ENCODE assay signal across 10 mouse cellular contexts in genomic region chr14:46989694-46990093, GRCm38 (mm10).
DNase-seq lines count a peak whose midpoint lies in the region; ATAC-seq and TF ChIP-seq lines count a peak whose summit lies in the region.
"Had no signal": no experiment of that assay in that cellular context is flagged by ENCODE, and none has a peak within 500 bp of the region (broad histone marks: within the 10 kb centered on the region; RNA-seq: fewer than 3 reads in every experiment).

No protein-coding gene starts in this region.

- TF ChIP-seq RAD21 in CH12.LX (IDR thresholded peaks at IDR 0.05; ENCODE audit: low read depth, low read length), result no peak

- TF ChIP-seq CTCF in CH12.LX (conservative IDR thresholded peaks at IDR 0.05 in 1 of 2, IDR thresholded peaks at IDR 0.05 in 1 of 2; ENCODE audit: low read depth in 2 of 2, low read length in 2 of 2), result no peak
- no peak for TF ChIP-seq CTCF in intestine, postnatal 0 days (IDR thresholded peaks at IDR 0.05; ENCODE audit: low read depth)

- no peak overlapping the region for H3K9ac ChIP-seq in CH12.LX (ENCODE audit: insufficient read depth, low read depth)
- H3K9ac ChIP-seq in embryonic facial prominence, embryonic 14.5 days (ENCODE audit: low read depth, low read length), result no peak overlapping the region
- no peak overlapping the region for H3K9ac ChIP-seq in midbrain, embryonic 11.5 days (ENCODE audit: low read length)
- no peak overlapping the region for H3K9ac ChIP-seq in intestine, postnatal 0 days (ENCODE audit: low read depth, low read length)
- H3K9ac ChIP-seq: limb, embryonic 13.5 days had no signal

- WGBS in embryonic facial prominence, embryonic 14.5 days, result 35% methylated on average over 4 of the region's 4 CpGs
- 12% methylated on average over 4 of the region's 4 CpGs for WGBS in midbrain, embryonic 11.5 days
- 59% methylated on average over 4 of the region's 4 CpGs for WGBS in intestine, postnatal 0 days

- peak; percentile 74 for ATAC-seq in frontal cortex, adult (ENCODE audit: low TSS enrichment)
- ATAC-seq in embryonic facial prominence, embryonic 14.5 days (ENCODE audit: low read depth), result peak; percentile 82; the same call in 1 of the 2 replicates
- peak; percentile 91 for ATAC-seq in midbrain, embryonic 11.5 days (ENCODE audit: low FRiP score)
- no peak for ATAC-seq in intestine, postnatal 0 days

- no peak overlapping the region for H3K4me3 ChIP-seq in CH12.LX (replicated peaks in 1 of 3; ENCODE audit: low read depth in 2 of 3, low read length in 2 of 3, poor library complexity in 1 of 3)
- no peak overlapping the region for H3K4me3 ChIP-seq in embryonic facial prominence, embryonic 14.5 days (ENCODE audit: low read depth, low read length)
- no peak overlapping the region for H3K4me3 ChIP-seq in midbrain, embryonic 11.5 days (ENCODE audit: low read depth, low read length)
- H3K4me3 ChIP-seq in intestine, postnatal 0 days (ENCODE audit: low read depth, low read length), result no peak overlapping the region
- H3K4me3 ChIP-seq: limb, embryonic 13.5 days had no signal

- H3K4me2 ChIP-seq in CH12.LX (ENCODE audit: insufficient read depth, low read depth, poor library complexity, severe bottlenecking), result no peak overlapping the region
- H3K4me2 ChIP-seq in embryonic facial prominence, embryonic 14.5 days (ENCODE audit: low read depth, low read length), result no peak overlapping the region
- H3K4me2 ChIP-seq in midbrain, embryonic 11.5 days, result no peak overlapping the region; the same call in 1 of the 2 replicates
- H3K4me2 ChIP-seq in intestine, postnatal 0 days (replicated peaks; ENCODE audit: low read depth), result no peak overlapping the region
- H3K4me2 ChIP-seq: limb, embryonic 13.5 days had no signal

- TF ChIP-seq POLR2A in CH12.LX (IDR thresholded peaks at IDR 0.05; ENCODE audit: low read depth, low read length), result no peak

- no peaks in the 10 kb centered on the region for H3K79me2 ChIP-seq in CH12.LX (replicated peaks; ENCODE audit: control insufficient read depth, extremely low read depth, insufficient read depth, poor library complexity, severe bottlenecking)

- peaks cover 0 to 6% of the 10 kb centered on the region in 2 experiments; a peak in 1 of 4 replicates for H3K4me1 ChIP-seq in CH12.LX (ENCODE audit: control insufficient read depth in 1 of 2, insufficient read depth in 2 of 2)
- H3K4me1 ChIP-seq in embryonic facial prominence, embryonic 14.5 days (ENCODE audit: control insufficient read depth, insufficient read depth, low read length), result peaks cover 6% of the 10 kb centered on the region; the same call in 1 of the 2 replicates
- H3K4me1 ChIP-seq in midbrain, embryonic 11.5 days (ENCODE audit: control insufficient read depth, insufficient read depth, low read length), result peaks cover 8% of the 10 kb centered on the region; the same call in 1 of the 2 replicates
- H3K4me1 ChIP-seq in intestine, postnatal 0 days (replicated peaks; ENCODE audit: control insufficient read depth, insufficient read depth, low read length), result no peaks in the 10 kb centered on the region

- H3K27ac ChIP-seq in CH12.LX (ENCODE audit: insufficient read depth, low read depth), result no peak overlapping the region
- H3K27ac ChIP-seq in embryonic facial prominence, embryonic 14.5 days (replicated peaks; ENCODE audit: low read depth, low read length), result no peak overlapping the region
- no peak overlapping the region; the same call in 1 of the 2 replicates for H3K27ac ChIP-seq in midbrain, embryonic 11.5 days (ENCODE audit: low read depth, low read length)
- H3K27ac ChIP-seq in intestine, postnatal 0 days (ENCODE audit: low read depth, low read length), result no peak overlapping the region
- H3K27ac ChIP-seq: limb, embryonic 13.5 days had no signal

- H3K9me3 ChIP-seq in CH12.LX (replicated peaks; ENCODE audit: low read length), result peaks cover 12% of the 10 kb centered on the region
- H3K9me3 ChIP-seq in embryonic facial prominence, embryonic 14.5 days (ENCODE audit: control insufficient read depth, low read length), result no peaks in the 10 kb centered on the region
- H3K9me3 ChIP-seq in midbrain, embryonic 11.5 days (ENCODE audit: control insufficient read depth, low read length), result no peaks in the 10 kb centered on the region
- no peaks in the 10 kb centered on the region for H3K9me3 ChIP-seq in intestine, postnatal 0 days (ENCODE audit: control insufficient read depth)
- H3K9me3 ChIP-seq: limb, embryonic 13.5 days had no signal

- TF ChIP-seq EP300 in CH12.LX (IDR thresholded peaks at IDR 0.05; ENCODE audit: low read length), result peak; percentile 53

- H3K27me3 ChIP-seq in CH12.LX (replicated peaks), result no peaks in the 10 kb centered on the region
- no peaks in the 10 kb centered on the region for H3K27me3 ChIP-seq in embryonic facial prominence, embryonic 14.5 days (replicated peaks; ENCODE audit: control insufficient read depth, insufficient read depth, low read length)
- H3K27me3 ChIP-seq in midbrain, embryonic 11.5 days (ENCODE audit: control insufficient read depth, insufficient read depth, low read length), result no peaks in the 10 kb centered on the region
- no peaks in the 10 kb centered on the region for H3K27me3 ChIP-seq in intestine, postnatal 0 days (replicated peaks; ENCODE audit: control insufficient read depth, insufficient read depth, low read length)
- H3K27me3 ChIP-seq: limb, embryonic 13.5 days had no signal

- DNase-seq in frontal cortex, postnatal 25 days (ENCODE audit: low spot score in 2 of 2), result no peak
- DNase-seq in CH12.LX (ENCODE audit: extremely low read depth) (peak; percentile 41), liver (no peak)
- peak; percentile 82 for DNase-seq in embryonic facial prominence, embryonic 14.5 days (ENCODE audit: low spot score)
- DNase-seq in midbrain, embryonic 11.5 days (ENCODE audit: low spot score, missing footprints), result peak; percentile 91
- no peak for DNase-seq in kidney, adult 18-20 months
- DNase-seq: heart, postnatal 10 days had no signal

- no peaks in the 10 kb centered on the region for H3K36me3 ChIP-seq in CH12.LX (replicated peaks in 1 of 2; ENCODE audit: control insufficient read depth in 1 of 2, insufficient read depth in 1 of 2, low read length in 1 of 2)
- no peaks in the 10 kb centered on the region for H3K36me3 ChIP-seq in embryonic facial prominence, embryonic 14.5 days (ENCODE audit: control insufficient read depth, insufficient read depth, low read length)
- no peaks in the 10 kb centered on the region for H3K36me3 ChIP-seq in midbrain, embryonic 11.5 days (ENCODE audit: control insufficient read depth, insufficient read depth, low read length)
- no peaks in the 10 kb centered on the region for H3K36me3 ChIP-seq in intestine, postnatal 0 days (ENCODE audit: control insufficient read depth, insufficient read depth)
- H3K36me3 ChIP-seq: limb, embryonic 13.5 days had no signal

- dilution Hi-C loops in CH12.LX (cut with MboI; ENCODE audit: extremely low pct_ligation_motif_present, extremely low pct_unique_long_range_greater_than_20kb, low sequenced_read_pairs), result no loop called here

- in situ Hi-C loops in CH12.LX (cut with MboI; ENCODE audit: low pct_ligation_motif_present, low pct_unique_long_range_greater_than_20kb, low sequenced_read_pairs), result loop anchor here (25.0 kb wide), 1 partner anchor 102 kb away; the partner anchor contains the start of gene Samd4

TF ChIP-seq in CH12.LX, 34 proteins besides CTCF, POLR2A, EP300 and RAD21:
- TF ChIP-seq PAX5 (IDR thresholded peaks at IDR 0.05; ENCODE audit: low read length) (no peak), TBP (conservative IDR thresholded peaks at IDR 0.05; ENCODE audit: low read depth, low read length) (no peak), IRF4 (IDR thresholded peaks at IDR 0.05; ENCODE audit: low read depth, low read length) (peak; percentile 14; the same call in 1 of the 2 replicates), JUN (IDR thresholded peaks at IDR 0.05; ENCODE audit: insufficient read depth, low read depth, low read length) (no peak; the same call in 1 of the 2 replicates), JUND (conservative IDR thresholded peaks at IDR 0.05; ENCODE audit: low read depth, low read length) (peak; percentile 57; the same call in 1 of the 2 replicates), ZC3H11A (IDR thresholded peaks at IDR 0.05; ENCODE audit: low read depth, low read length) (no peak), E2F4 (IDR thresholded peaks at IDR 0.05; ENCODE audit: insufficient replicate concordance, low read depth, low read length) (no peak)

Comparison
In these comparisons a context has a peak if more than half of its experiments do, and no peak if none do; other contexts are left out.
1. DNase-seq: peak in CH12.LX (single experiment), embryonic facial prominence, embryonic 14.5 days (single experiment) and midbrain, embryonic 11.5 days (single experiment); none in frontal cortex, postnatal 25 days (0 of 2), liver (single experiment) and kidney, adult 18-20 months (single experiment).